ENCODE assay signal across 12 mouse cellular contexts in the genomic region with DNA sequence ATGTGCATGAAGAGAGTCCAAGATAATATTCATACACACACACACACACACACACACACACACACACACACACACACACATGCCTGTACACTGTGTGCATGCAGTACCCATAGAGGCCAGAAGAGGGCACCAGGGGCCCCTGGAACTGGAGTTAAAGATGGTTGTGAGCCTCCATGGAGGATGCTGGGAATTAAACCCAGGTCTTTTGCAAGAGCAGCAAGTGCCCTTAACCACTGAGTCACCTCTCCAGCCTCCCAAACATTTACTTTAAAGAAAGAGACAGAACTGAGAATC. TPM values are rescaled to one million over a fixed set of nuclear protein-coding genes. Genes with fewer than 3 reads are reported as not detected.
DNase-seq lines count a peak whose midpoint lies in the region; ATAC-seq and TF ChIP-seq lines count a peak whose summit lies in the region.
"Had no signal": no experiment of that assay in that cellular context is flagged by ENCODE, and none has a peak within 500 bp of the region (broad histone marks: within the 10 kb centered on the region; RNA-seq: fewer than 3 reads in every experiment).

No protein-coding gene starts in this region.

- DNase-seq in heart, adult 2 months = no peak
- DNase-seq in heart, adult 8-10 months (ENCODE audit: low spot score) = no peak
- DNase-seq in retina, postnatal 1 day = peak; percentile 30
- no peak for DNase-seq in retina, embryonic 14.5 days (ENCODE audit: low spot score)
- peak; percentile 63 for DNase-seq in intestine, embryonic 14.5 days (ENCODE audit: low spot score)
- peak; percentile 66 for DNase-seq in testis, postnatal 10 days (ENCODE audit: low spot score)
- DNase-seq in left cerebral cortex, postnatal 25 days (ENCODE audit: low spot score in 2 of 2) = no peak
- DNase-seq: cerebellum, adult 9-10 months had no signal

- no peaks in the 10 kb centered on the region for H3K36me3 ChIP-seq in heart, adult 2 months (ENCODE audit: control insufficient read depth, insufficient read depth, low read length)
- no peaks in the 10 kb centered on the region for H3K36me3 ChIP-seq in intestine, embryonic 14.5 days (ENCODE audit: control insufficient read depth, insufficient read depth, low read length)
- H3K36me3 ChIP-seq: limb, embryonic 12.5 days; neural tube, embryonic 13.5 days had no signal

- no peak for TF ChIP-seq EP300 in heart, adult 2 months (IDR thresholded peaks at IDR 0.05; ENCODE audit: insufficient read depth, low read depth, low read length)

- no peak for ATAC-seq in intestine, embryonic 14.5 days (replicated peaks; ENCODE audit: low FRiP score, low TSS enrichment, low read depth)
- ATAC-seq in frontal cortex, adult (ENCODE audit: low TSS enrichment) = no peak
- ATAC-seq: hindbrain, embryonic 16.5 days had no signal

- no peak overlapping the region for H3K4me3 ChIP-seq in heart, adult 2 months
- no peak overlapping the region for H3K4me3 ChIP-seq in intestine, embryonic 14.5 days (ENCODE audit: low read depth, low read length)
- H3K4me3 ChIP-seq: limb, embryonic 12.5 days; neural tube, embryonic 13.5 days had no signal

- no peak for TF ChIP-seq POLR2A in heart, adult 2 months (IDR thresholded peaks at IDR 0.05; ENCODE audit: insufficient read depth, low read depth, low read length)

- H3K79me2 ChIP-seq in heart, adult 2 months (replicated peaks; ENCODE audit: control insufficient read depth, insufficient read depth, low read length) = no peaks in the 10 kb centered on the region

- TF ChIP-seq CTCF in heart, adult 2 months (IDR thresholded peaks at IDR 0.05) = peak; percentile 66

- intact Hi-C loops in heart, adult 2 months (cut with DNase I) = loop anchor here (5.0 kb wide), 2 partner anchors 39 to 54 kb away; a partner anchor contains a TSS
- intact Hi-C loops in left cerebral cortex, postnatal 25 days (cut with DNase I) = no loop called here

- no peak overlapping the region for H3K4me2 ChIP-seq in intestine, embryonic 14.5 days (ENCODE audit: low read length)
- H3K4me2 ChIP-seq: limb, embryonic 12.5 days; neural tube, embryonic 13.5 days had no signal

- no peak overlapping the region for H3K9ac ChIP-seq in heart, adult 2 months (ENCODE audit: low read depth, low read length)
- H3K9ac ChIP-seq in intestine, embryonic 14.5 days (ENCODE audit: low read length) = no peak overlapping the region
- H3K9ac ChIP-seq: limb, embryonic 12.5 days; neural tube, embryonic 13.5 days had no signal

- no peaks in the 10 kb centered on the region for H3K27me3 ChIP-seq in heart, adult 2 months (ENCODE audit: control insufficient read depth, insufficient read depth, low read length)
- no peaks in the 10 kb centered on the region for H3K27me3 ChIP-seq in intestine, embryonic 14.5 days (replicated peaks; ENCODE audit: control insufficient read depth, insufficient read depth, low read length)
- H3K27me3 ChIP-seq: neural tube, embryonic 13.5 days had no signal

- peaks cover 17% of the 10 kb centered on the region for H3K4me1 ChIP-seq in heart, adult 2 months (ENCODE audit: control insufficient read depth, insufficient read depth, low read length)
- H3K4me1 ChIP-seq in intestine, embryonic 14.5 days (replicated peaks; ENCODE audit: control insufficient read depth, insufficient read depth, low read length) = peaks cover 47% of the 10 kb centered on the region

- peak overlapping the region; percentile 2; the same call in 1 of the 2 replicates for H3K27ac ChIP-seq in heart, adult 2 months
- H3K27ac ChIP-seq in intestine, embryonic 14.5 days (ENCODE audit: low read depth) = peak overlapping the region; percentile 83
- H3K27ac ChIP-seq: limb, embryonic 12.5 days; neural tube, embryonic 13.5 days had no signal

- no peaks in the 10 kb centered on the region for H3K9me3 ChIP-seq in intestine, embryonic 14.5 days (ENCODE audit: control insufficient read depth, low read length)
- H3K9me3 ChIP-seq: neural tube, embryonic 13.5 days had no signal

RNA-seq across cellular contexts. Expression of a gene that starts 29.6 kb away (rescaled TPM):
- total RNA-seq in heart, adult 2 months (2021) = 10 to 100 TPM; 42.2 to 46.3 TPM
- 34.1 and 36.9 TPM in 2 replicates for polyA plus RNA-seq in heart, adult 2 months (2012; rRNA removed)
- 10 to 100 TPM; 44.3 to 57.6 (median 46.7) TPM for total RNA-seq in heart, adult 8-10 months (2022)
- polyA plus RNA-seq in intestine, embryonic 14.5 days (2014; fragmentation: Nextera tagmentation; extraction: Ambion mirVana) = 290 and 294 TPM in 2 replicates
- total RNA-seq in left cerebral cortex, postnatal 25 days (2021) = 10 to 100 TPM; 65.2 to 67.0 TPM

RNA-seq across cellular contexts. Expression of a gene that starts 29.9 kb away (rescaled TPM):
- total RNA-seq in heart, adult 2 months (2021) = 1,000 to 10,000 TPM; 4,113 to 4,965 TPM
- polyA plus RNA-seq in heart, adult 2 months (2012; rRNA removed) = 4,656 and 4,851 TPM in 2 replicates
- total RNA-seq in heart, adult 8-10 months (2022) = 1,000 to 10,000 TPM; 4,385 to 5,037 (median 4,791) TPM
- 1,269 and 1,281 TPM in 2 replicates for polyA plus RNA-seq in intestine, embryonic 14.5 days (2014; fragmentation: Nextera tagmentation; extraction: Ambion mirVana)
- 1,000 to 10,000 TPM; 1,169 to 1,197 TPM for total RNA-seq in left cerebral cortex, postnatal 25 days (2021)

RNA-seq across cellular contexts. Expression of a gene that starts 30.0 kb away (rescaled TPM):
- not detected for total RNA-seq in heart, adult 2 months (2021)
- polyA plus RNA-seq in heart, adult 2 months (2012; rRNA removed) = not detected in 2 replicates
- not detected for total RNA-seq in heart, adult 8-10 months (2022)
- polyA plus RNA-seq in intestine, embryonic 14.5 days (2014; fragmentation: Nextera tagmentation; extraction: Ambion mirVana) = 0.62 and 1.7 TPM in 2 replicates
- total RNA-seq in left cerebral cortex, postnatal 25 days (2021) = under 1 TPM in 1 of 2 experiments, not detected in 1; 0.62 TPM

RNA-seq across cellular contexts. Expression of a gene that starts 38.2 kb away (rescaled TPM):
- 1 to 10 TPM; 3.6 to 3.8 TPM for total RNA-seq in heart, adult 2 months (2021)
- 4.2 and 4.9 TPM in 2 replicates for polyA plus RNA-seq in heart, adult 2 months (2012; rRNA removed)
- total RNA-seq in heart, adult 8-10 months (2022) = 1 to 10 TPM; 2.6 to 4.0 (median 4.0) TPM
- 26.9 and 32.2 TPM in 2 replicates for polyA plus RNA-seq in intestine, embryonic 14.5 days (2014; fragmentation: Nextera tagmentation; extraction: Ambion mirVana)
- total RNA-seq in left cerebral cortex, postnatal 25 days (2021) = 1 to 10 TPM; 4.9 to 5.8 TPM

RNA-seq across cellular contexts. Expression of a gene that starts 50.5 kb away (rescaled TPM):
- 1 to 10 TPM; 3.9 to 5.3 TPM for total RNA-seq in heart, adult 2 months (2021)
- polyA plus RNA-seq in heart, adult 2 months (2012; rRNA removed) = 3.0 and 6.0 TPM in 2 replicates
- total RNA-seq in heart, adult 8-10 months (2022) = 1 to 10 TPM; 3.0 to 5.7 (median 4.3) TPM
- polyA plus RNA-seq in intestine, embryonic 14.5 days (2014; fragmentation: Nextera tagmentation; extraction: Ambion mirVana) = 1.6 and 2.8 TPM in 2 replicates
- total RNA-seq in left cerebral cortex, postnatal 25 days (2021) = 1 to 10 TPM; 8.6 TPM

Comparison
In these comparisons a context has a peak if more than half of its experiments do, and no peak if none do; other contexts are left out.
1. DNase-seq: peak in retina, postnatal 1 day (single experiment), intestine, embryonic 14.5 days (single experiment) and testis, postnatal 10 days (single experiment); none in heart, adult 2 months (0 of 2), heart, adult 8-10 months (single experiment), retina, embryonic 14.5 days (single experiment) and left cerebral cortex, postnatal 25 days (0 of 2).